Mouse (Mus musculus): Measurements from ENCODE around the gene Gm10666.
"Not testable (repeated sequence)": the region's sequence is repeated elsewhere in the genome, so short reads cannot be mapped to it uniquely, and the experiment has no call there.

Gm10666 gene

DNA sequence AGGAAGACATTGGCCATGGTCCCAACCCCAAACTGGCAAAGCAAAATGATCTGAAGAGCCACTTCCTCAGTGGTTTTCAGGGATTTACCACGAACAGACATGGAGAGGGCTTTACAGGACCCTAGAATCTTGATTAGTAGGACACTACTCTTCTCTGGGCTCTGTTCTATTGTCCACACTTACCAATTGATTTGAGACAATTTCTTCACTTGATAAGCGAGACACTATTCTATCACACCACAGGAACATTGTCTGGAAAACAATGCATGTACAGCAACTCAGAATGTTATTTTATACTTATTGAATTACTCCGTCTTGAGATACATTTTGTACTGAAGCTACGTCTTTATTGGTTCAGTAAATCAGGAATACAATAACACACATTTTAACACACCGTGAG is at the start of gene Gm10666:
Gene Gm10666 (minus strand): TSS at position 101 of the 400 bp plus-strand sequence.
- not testable (repeated sequence) for DNase-seq (ENCODE audit: low spot score)

DNA sequence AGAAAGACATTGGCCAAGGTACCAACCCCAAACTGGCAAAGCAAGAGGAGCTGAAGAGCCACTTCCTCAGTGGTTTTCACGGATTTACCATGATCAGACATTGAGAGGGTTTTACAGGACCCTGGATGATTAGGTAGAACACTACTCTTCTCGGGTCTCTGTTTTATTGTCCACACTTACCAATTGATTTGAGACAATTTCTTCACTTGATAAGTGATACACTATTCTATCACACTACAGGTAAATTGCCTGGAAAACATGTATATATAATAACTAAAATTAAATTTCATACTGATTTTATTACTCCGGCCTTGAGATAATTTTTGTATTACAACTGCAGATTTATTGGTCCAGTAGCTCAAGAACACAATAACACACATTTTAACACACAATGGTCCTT is 29.4 kb upstream of the Gm10666 start, which contains the start of gene Vmn1r142:
Gene Vmn1r142 (minus strand): TSS at position 101 of the 400 bp plus-strand sequence.
- not testable (repeated sequence) for DNase-seq (ENCODE audit: low spot score)

DNA sequence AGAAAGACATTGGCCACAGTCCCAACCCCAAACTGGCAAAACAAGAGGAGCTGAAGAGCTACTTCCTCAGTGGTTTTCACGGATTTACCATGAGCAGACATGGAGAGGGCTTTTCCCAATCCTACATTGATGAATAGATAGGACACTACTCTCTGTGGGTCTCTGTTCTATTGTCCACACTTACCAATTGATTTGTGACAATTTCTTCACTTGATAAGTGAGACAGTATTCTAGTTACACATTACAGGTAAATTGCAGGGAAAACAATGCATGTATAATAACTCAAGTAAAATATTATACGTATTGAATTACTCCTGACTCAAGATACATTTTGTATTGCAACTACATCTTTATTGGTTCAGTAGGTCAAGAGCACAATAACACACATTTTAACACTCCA is 16.4 kb downstream of the Gm10666 start, which contains the start of gene Gm16451:
Gene Gm16451 (minus strand): TSS at position 101 of the 400 bp plus-strand sequence.
- not testable (repeated sequence) for DNase-seq (ENCODE audit: low spot score)
